Mouse (Mus musculus) retina, embryonic 14.5 days (tissue): ENCODE measurements at regions not wholly inside any gene's neighbourhood (a gene's known extent, or its start where the extent isn't known, plus 50 kb on each side); places are given as distances from the start of the nearest gene placed in this dataset.

ENCODE experiments used
- DNase-seq: peaks from one replicate; pipeline ENCODE4 v3.0.0-alpha.2; 2015; ENCODE audit warnings: low spot score

DNA sequence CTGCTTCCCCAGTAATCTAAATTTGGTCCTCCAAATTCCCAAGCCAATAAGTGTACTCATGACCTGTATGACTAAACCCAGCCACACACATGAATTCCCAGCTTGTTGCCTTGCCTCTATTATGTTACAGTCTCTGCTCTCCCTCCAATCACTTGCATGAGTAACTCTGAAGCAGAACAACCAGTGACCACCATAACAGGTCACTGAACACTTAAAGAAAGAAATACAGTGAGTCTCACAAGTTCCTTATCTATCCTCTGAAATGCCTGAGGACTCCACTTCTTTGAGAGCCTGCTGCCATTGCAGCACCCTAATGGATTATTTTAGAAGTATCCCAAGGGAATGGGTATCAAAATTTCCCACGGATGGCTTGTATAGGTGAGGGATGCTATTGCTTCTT is 909.7 kb downstream of the Sorcs3 start:
- peak; percentile 65 for DNase-seq

DNA sequence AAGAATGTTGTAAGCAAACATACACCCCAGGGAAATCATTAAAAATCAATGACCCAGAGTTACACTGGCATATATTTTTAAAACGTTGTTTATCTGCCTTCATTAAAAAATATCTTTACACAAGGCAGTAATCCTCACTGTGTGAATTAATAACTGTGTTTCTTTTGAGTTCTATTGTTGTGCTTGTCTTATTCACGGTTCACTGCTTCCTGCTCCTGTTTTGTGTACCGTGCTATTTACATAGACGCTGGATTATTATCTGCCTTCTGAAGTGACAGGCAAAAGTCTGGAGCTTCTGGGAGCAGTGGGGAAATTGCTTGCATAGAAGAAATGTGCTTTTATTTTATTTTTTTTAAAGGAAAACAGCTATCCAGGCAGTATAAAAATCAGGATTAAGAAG is 925.8 kb downstream of the Sorcs3 start:
- peak; percentile 66 for DNase-seq

DNA sequence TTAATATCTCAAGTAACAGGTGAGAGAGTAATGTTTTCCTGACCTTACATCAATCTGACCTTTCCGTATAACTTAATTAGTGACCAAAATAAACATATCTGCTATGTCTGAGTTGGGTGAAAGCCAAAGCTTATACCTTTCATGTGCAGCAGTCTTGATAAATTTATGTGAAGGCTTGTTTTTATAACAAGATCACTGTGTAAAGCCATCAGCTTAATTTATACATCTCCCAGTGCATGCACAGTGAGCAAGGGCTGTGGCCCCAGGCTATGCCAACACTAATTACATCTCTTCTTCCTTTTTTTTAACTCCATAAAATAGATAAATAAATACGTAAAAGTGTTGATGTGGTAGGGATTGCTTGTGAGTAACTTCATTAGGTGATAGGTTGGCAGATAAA is 966.3 kb downstream of the Sorcs3 start:
- DNase-seq = no peak

DNA sequence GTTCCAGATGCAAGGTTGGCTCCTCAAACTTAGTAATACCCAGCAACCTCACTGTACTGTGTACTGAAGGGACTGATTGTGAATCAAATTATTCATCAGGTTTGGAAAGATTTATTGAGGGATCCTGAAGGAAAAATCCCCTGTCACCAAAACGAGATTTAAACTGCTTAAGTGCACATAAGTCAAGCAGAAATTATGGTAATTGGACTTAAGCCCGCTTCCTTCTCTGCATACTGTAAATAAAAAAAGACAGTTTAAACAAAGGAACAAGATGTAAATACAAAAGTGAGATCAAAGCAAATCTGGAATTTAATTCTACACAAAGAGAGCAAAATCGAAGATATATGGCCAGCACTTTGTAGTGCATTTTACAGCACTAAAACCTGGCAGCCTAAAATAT is 1002.1 kb downstream of the Sorcs3 start:
- no peak for DNase-seq

DNA sequence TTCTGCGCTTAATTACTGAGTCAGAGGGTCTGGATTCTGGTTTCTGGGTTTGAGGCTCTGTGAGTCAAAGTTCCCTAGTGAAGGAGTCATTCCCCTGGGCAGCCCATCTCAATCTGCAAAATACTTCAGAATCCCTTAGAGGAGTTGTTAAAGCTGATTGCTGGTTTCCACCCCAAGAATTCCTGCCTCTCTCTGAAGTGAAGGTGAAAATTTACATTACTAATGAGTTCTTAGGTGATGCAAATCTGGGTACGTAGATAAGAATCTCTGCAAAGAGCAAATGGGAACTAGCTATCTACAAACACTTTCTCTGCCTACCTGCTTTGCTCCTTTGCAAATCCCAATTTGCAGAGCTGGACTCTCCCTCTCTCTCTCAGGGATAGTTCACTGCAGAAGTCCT is 1036.8 kb downstream of the Sorcs3 start:
- DNase-seq = no peak

DNA sequence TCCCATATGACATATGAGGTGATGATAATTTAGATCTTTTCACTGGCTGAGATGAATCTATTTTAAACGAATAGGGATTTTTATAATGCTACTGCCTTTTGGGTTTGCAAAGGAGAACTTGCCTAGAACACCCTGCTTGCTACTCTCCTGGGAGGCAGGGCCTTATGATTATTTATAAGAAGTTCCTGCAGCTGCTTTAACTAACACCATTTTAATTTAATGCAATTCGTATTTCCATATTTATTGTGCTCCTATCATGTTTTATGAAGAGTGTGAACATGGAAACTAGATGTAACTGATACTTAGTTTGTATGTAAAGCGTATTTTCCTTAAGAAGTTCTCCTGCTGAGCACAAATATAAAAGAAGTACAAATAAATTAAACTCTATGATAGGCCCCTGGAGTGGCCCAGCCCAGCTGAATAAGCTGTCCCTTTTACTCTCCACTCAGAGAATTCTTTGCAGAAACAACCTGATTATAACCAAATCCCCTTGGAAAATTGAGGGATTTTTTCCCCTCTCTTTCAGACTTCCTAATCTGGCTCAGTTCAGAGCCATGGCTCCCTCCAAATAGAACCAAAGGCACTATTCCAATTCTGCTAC is 1039.4 kb downstream of the Sorcs3 start:
- no peak for DNase-seq

DNA sequence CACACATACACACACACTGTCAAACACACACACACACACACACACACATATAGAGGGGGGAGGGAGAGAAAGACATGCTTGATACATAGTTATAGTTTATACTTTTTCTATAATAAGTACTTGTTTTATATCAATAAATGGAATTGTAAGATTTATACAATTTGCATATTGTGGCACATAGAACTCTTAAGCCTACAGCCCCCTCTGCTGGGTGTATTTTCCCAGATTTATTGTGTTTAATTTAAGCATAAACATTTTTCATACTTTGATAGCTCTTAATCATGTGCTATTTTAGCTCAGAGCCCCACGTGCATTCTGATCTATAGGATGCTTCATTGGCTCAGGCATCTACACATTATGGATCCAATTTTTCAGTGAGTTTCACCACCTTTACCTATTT is 1058.8 kb downstream of the Sorcs3 start:
- peak; percentile 34 for DNase-seq

DNA sequence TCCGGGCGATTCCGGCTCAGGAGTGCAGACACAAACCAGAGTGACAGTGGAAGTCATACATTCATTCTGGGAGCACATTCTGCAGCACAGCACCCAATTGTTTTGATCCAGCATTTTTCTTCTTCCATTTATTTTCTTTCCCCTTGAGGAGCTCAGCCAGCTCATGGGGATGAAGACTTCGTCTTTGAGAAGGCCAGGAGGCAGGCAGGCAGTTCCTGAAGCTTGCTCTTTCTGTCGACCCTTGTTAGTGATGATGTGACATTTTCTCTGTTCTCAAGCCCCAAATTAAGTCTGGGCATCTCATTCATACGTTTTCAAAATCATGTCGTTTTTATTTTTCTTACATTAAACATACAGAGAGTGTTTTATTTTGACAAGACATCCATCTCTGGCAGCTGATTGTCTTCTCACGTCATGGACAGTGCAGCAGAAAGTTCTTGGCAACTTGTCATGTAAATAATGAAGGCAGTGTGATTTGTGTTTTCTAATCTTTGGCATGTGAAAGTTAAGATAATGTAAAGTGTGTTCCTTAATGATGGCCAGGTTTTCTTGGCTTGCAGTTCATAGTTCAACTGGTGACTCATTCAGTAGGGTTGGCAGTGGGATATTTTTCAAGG is 1062.1 kb downstream of the Sorcs3 start:
- DNase-seq = no peak

DNA sequence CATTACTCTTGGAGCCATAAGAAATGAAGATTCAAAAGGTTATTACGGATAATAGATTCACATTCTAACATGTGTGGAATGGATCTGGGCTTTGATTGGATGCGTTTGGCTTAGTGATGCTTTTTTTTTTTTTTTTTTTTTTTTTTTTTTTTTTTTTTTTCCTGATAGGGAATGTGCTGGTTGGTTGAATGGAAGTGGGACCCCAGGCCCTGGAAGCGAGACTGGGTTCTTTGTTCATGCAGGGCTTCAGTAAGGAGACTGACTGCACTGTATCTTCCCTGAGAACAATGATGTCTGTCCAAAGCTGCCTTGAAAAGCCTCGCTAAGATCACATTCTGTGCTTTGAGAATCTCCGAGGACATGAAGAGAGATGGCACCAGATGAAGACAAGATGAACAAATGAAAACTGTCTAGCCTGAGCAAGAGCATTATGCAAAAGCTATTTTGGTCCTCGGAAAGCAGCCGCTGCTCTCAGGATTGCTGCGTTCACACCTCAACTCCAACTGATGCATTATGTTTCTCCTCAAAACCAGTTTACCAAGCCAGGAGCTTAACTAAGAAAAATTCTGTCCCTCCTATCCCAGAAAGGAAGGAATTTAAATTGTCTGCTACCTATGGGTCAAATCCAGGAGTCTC is 1076.9 kb downstream of the Sorcs3 start:
- no peak for DNase-seq

DNA sequence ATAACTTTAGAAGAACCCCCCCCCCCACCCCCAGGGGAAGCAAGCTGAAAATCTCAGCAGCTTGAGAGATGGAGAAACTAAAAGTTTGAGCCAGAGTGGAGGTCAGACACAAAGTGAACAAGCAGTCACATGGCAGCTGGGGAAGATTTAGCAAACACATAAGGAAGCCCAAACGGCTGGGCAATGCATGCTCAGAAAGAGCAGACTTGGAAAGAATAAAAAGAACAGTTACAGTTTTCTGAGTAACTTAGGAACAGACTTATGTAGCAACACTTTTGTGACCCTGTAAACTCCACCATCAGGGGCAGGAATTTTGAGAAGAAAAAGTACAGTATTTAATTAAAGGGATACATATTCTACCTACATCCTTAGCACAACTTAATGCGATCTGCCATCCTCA is 1089.2 kb downstream of the Sorcs3 start:
- DNase-seq = no peak

DNA sequence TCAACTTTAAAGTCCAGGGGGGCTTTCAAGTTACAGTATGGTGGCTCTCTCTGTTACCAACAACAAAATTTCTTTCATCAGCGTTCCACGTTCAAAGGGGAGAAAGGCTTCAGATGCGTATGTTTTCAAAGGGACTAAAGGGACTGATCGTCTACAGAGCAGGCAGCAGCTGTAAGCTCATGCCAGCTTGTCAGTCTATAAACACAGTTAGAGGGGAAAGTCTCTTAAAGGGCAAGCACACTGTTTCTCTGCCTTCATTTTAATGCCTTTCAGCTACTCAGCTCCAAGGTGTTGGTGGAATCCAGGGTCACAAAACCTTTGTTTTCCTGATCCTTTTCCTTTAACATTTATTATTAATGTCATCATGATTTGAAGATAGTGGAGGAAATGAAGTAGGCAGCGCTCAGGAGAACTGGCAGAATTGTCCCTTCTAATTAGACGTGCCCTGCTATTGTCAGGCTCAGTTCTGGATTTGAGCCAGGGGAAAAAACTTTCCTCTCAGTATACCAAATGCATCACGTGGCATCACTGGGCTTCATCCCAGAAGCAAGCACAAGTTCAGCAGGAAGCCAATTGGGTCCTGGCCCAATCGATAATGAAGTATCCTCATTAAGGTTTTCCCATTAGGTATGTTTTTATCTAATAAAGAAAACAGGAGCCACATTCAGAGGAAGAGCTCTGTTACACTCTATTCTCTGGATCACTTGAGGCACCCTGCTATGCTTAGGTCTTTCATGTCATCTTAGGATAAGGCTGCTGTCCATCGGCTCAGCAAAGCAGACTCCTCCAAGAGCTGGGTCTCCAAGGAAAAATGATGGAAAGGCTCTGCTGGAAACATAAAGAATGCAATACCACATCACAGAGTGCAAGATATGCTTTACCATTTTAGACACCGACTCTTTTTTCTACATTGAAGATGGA is 1093.8 kb downstream of the Sorcs3 start:
- DNase-seq = peak; percentile 56

DNA sequence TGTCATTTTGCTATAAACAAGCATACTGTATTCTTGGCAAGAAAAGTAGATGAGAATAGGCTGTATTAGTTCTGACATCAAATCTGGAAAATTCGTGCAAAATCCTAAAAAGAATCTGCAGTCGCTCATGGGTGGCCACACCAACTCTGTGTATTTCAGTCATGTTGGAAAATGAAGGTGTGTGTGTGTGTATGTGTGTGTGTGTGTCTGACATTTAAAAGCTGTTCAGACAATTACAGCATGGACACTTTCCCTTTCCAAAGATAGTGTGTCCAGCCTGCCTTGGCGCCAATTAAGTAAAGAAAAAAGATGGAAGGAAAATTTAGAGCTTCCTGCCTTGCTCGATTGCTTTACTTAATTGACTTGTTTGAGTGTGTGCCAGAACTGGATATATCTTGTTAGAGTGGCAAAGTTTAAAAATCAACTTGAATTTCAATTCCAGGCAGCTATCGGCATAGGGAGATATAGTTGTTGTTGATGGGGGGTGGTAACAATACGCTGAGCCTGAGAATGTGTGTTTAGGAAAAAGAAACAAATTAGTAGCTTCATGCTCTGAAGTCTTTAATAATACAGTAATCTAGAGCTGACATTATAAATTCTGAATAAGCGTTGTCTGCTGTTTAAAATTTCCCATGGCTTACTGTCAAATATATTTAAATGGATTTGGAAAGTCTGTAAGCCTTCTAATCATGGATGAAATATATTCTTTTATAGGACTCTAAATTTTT is 1095.7 kb downstream of the Sorcs3 start:
- no peak for DNase-seq

DNA sequence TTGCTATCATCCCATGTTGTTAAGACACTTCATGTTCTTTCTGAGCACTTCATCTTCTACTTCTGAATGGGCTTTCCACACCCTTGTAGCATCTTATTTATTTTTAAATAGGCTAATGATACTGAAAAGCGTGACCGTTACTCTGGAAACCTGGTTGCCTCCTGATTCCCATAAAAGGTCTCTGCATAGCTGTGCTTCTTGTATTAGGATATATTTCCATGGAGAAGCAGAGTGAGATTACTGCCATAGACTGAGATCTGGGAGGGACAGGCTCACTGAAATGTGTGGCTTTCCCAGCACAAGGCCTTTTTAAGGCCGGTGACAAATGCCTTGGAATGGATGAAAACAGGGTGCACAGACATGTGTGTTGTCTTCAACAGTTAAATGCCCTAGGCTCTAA is 1100.0 kb downstream of the Sorcs3 start:
- DNase-seq = no peak

DNA sequence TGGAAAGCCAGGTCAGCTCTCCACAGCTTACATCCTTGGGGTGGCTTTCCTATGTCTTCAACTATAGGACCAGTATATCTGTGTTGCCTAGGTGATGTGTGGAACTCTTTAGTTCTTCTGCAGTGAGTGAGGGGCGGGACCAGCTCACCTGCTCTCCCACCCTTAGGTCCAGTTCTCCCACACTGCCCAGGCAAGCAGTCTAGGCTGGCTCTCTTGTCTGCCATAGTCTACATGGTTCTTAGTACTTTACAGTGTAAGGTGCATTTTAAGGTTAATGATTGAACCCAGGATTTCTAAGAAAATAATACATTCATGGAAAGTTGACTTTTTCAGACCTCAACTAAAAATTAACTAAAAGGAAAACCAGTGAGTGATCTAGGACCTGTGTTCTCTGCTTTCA is 1108.4 kb downstream of the Sorcs3 start:
- no peak for DNase-seq

DNA sequence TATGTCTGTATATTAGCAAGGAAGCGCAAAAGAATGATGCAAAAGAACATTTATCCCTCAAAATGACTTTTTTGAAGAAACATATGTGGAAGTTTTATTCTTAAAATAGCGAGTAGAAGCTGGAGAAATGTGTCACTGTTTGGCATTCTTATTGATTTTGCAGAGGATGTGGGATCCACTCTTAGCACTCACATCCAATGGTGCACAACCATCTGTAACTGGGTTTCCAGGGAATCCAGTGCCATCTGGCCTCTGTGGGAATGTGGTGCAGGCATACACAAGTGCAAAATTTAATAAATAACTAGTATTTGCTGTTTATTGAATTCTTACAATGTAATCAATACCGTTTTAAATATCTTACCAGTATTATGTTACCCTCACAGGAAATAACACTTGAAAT is 1153.8 kb downstream of the Sorcs3 start:
- DNase-seq = no peak

DNA sequence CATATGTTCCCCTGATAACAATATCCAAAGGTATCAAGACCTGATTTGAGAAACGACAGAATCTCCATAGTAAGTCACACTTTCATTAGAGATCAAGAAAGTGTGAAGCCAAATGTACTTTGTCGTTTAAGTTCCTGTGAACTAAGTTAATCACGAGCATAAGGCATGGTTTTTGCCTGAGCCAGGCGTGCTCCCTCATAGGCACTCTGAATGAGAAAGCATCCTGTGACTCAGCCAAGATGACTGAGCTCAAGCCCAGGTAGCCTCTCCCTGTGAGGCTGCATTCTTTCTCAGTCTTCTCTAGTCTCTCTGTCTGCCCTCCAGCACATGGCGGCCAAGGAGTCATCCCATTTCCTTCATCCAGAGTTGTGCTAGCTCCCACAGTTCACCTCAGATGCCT is 1154.9 kb downstream of the Sorcs3 start:
- peak; percentile 5 for DNase-seq

DNA sequence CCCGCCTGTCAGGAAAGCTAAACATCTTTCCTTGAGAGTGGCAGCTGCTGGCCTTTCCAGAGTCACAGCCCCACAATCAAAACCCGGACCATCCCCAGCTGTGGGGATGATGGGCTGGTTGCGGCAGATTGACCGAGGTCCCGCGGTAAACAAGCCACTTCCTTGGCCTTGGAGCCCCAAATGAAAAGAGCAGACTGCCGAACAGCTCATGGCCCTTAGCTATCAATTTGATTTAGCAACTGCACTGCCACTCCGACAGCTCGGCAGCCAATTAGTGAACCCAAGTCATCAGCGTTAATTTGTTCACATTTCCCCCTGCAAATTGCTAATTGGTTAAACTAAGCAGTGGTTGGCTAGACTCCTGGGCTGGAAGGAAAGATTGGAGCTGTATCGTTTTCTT is 1155.3 kb downstream of the Sorcs3 start:
- DNase-seq = peak; percentile 27

DNA sequence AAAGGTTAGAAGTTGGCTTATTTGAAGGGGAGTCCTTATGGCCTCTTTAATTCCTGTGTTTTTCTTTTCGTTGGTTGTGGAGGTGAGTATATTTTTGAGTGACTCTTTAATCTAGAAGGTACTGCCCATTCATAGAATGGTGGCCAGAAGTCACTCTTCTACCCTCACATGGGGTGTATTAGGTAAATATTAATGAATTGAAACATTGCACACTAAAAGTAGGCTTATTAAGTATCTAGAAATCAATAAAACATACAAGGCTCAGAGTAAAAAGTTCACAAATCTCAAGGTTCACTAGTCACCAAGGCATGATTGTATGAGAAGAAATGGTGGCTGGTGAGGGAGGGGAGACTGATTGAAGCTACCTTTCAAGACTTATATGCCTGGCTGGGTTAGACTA is 1167.1 kb downstream of the Sorcs3 start:
- DNase-seq = no peak

DNA sequence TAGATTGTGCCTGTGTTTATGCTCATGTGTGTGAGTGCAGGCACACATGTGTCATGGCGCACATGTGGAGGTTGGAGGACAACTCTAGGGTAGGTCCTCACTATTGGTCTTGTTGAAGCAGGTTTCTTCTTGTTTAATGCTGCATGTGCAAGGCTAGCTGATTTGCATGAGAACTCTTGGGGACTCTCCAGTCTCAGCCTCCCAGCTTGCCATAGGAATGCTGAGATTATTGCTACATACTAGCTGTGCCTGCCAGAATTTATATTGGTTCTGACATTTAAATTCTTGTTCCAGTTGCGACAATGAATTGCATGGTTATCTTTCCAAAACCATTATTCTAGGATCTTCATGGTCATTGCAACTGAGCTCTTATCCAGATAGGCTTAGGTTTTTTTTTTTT is 1168.5 kb downstream of the Sorcs3 start:
- DNase-seq = no peak

DNA sequence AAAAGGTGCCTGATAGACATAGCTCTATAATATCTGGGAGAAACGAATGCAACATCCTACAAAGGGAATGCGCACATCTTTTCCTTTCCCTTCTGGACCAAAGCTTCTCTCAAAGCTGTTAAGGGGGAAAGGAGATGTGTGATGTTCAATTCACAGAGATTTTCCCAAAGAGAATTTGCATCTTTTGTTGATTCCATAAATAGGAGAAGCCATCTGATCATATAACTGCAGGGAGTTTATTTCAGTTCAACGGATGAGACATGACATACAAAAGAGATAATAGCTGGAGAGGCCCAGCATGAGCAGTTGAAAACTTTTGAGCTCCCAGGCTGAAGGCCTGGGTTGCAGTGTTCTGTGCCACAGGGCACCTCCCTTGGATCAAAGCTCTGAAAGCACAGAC is 1169.1 kb downstream of the Sorcs3 start:
- DNase-seq = no peak

DNA sequence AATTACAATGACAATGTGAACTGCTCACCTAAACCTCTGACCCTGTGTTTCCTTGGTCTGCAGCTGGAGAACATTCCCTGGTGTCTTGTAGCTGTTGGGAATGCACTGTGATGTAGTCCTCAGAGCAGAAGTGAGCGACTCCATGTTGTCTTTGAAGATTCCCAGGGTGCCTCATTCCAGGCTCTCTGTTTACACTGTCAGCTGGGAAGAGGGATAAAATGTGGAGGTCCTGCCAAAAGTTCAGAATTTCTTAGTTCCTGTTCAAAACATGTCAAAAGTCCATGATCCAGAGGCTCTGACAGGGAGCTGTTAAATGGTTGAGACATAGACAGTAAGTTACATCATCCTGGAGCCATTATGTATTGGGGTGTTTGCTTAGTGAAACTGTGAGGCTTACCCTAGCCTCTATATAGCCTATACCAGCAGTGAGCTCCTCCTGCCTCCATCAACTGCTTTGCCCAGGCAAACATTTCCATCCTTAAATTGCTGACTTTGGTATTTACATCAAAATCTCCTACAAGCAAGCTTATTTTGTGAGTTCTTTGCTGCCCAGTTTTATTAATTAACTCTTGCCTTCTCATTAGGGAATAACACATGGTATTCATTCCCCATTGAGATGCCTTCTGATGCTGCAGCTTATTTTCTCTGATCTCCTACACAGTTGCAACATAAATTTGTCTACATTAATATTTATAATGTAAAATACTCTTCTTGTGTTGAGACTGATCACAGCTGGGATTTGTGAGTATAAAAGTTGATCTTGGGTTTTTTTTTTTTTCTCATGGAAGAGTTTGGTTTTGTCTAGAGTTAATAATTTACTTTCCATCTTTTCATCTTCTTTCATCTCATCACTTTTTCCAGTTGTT is 1170.2 kb downstream of the Sorcs3 start:
- DNase-seq = no peak
